Mouse (Mus musculus): Measurements from ENCODE around the gene Gimap4. TPM values are rescaled to one million over a fixed set of nuclear protein-coding genes. Genes with fewer than 3 reads are reported as not detected.
A peak's percentile ranks its signal among the peaks of the same experiment; 100 is the strongest.

Gimap4 gene
- polyA plus RNA-seq, 1 experiment = 44.3 TPM

DNA sequence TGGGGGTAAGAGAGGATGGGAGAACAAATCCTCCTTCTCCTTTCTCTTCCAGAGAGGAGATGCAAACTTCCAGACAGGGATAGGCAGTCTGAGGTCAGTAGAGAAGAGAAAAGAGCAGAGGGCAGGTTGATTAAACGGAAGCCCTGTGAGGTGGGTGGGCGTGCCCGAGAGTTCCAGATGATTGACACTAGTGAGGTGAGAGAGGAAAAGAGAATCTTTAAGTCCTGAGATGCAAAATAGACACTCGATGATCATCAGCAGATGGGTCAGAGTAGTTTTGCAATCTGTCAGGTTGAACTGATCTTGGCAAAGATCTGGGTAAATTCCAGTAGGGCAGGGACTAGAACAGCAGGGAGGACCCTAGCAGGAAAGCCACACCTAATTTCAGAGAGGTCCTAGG is 19.6 kb upstream of the Gimap4 start:
- DNase-seq = no peak
- 65% methylated on average over 4 of the region's 4 CpGs for WGBS
- Histone ChIP-seq H3K27me3 (replicated peaks; ENCODE audit: control insufficient read depth, insufficient read depth, low read length) (no peaks in the 10 kb centered on the region), H3K36me3 (ENCODE audit: control insufficient read depth, insufficient read depth, low read length) (no peaks in the 10 kb centered on the region), H3K4me3 (ENCODE audit: insufficient read depth, low read depth, low read length) (no peak overlapping the region), H3K27ac (ENCODE audit: insufficient read depth, low read depth, low read length) (no peak overlapping the region), H3K4me1 (ENCODE audit: control insufficient read depth, insufficient read depth, low read length) (peaks cover 17% of the 10 kb centered on the region)
- TF ChIP-seq CTCF (conservative IDR thresholded peaks at IDR 0.05; ENCODE audit: insufficient read depth, insufficient read length, low read depth, low read length) (no peak), POLR2A (IDR thresholded peaks at IDR 0.05; ENCODE audit: low read depth, low read length) (no peak)

DNA sequence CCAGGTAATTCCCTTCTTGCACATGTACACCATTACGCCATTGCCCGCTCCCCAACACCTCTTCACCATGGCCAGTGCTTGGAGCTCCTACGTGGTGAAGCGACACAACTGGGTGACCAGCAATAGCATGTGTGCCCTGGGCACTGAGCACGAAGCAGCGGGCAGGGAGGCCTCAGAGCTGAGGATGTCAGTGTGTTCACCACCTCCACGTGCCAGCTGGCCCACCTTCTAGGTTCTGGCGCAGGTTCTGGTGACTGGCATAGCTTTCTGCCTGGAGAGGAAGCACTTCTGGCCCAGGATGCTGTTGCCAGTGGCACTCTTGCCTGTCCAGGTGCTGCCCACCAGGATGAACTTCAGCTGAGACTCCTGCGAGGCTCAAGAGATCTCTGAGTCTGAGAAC is 18.9 kb upstream of the Gimap4 start:
- H3K36me3 ChIP-seq (ENCODE audit: control insufficient read depth, insufficient read depth, low read length) = no peaks in the 10 kb centered on the region
- no peaks in the 10 kb centered on the region for H3K27me3 ChIP-seq (replicated peaks; ENCODE audit: control insufficient read depth, insufficient read depth, low read length)
- 97% methylated on average over 9 of the region's 9 CpGs for WGBS
- peak overlapping the region; percentile 83; the same call in 1 of the 2 replicates for H3K27ac ChIP-seq (ENCODE audit: insufficient read depth, low read depth, low read length)
- peaks cover 17% of the 10 kb centered on the region for H3K4me1 ChIP-seq (ENCODE audit: control insufficient read depth, insufficient read depth, low read length)
- no peak overlapping the region for H3K4me3 ChIP-seq (ENCODE audit: insufficient read depth, low read depth, low read length)
- no peak for DNase-seq
- TF ChIP-seq CTCF (conservative IDR thresholded peaks at IDR 0.05; ENCODE audit: insufficient read depth, insufficient read length, low read depth, low read length) = no peak
- no peak for TF ChIP-seq POLR2A (IDR thresholded peaks at IDR 0.05; ENCODE audit: low read depth, low read length)

DNA sequence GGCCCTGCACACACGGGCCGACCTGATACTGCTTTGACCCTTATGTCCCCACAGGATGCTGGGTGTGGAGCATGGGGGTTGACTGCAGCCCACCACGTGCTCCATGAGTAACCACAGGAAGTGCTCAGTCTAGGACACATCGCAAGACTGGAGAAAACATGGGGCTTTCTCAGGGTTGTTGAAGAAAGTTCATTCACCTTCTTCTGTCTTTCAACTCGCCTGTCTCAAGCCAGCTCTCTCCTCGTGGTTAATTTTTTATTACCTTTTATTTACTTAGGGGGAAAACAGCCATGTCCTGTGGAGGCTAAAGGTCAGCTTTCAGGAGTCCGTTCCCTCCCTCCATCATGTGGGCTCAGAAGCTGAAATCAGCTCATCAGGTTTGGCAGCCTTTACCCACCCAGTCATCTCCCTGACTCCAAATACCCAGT is 18.2 kb upstream of the Gimap4 start:
- Histone ChIP-seq H3K4me1 (ENCODE audit: control insufficient read depth, insufficient read depth, low read length) (peaks cover 17% of the 10 kb centered on the region), H3K27me3 (replicated peaks; ENCODE audit: control insufficient read depth, insufficient read depth, low read length) (no peaks in the 10 kb centered on the region), H3K4me3 (ENCODE audit: insufficient read depth, low read depth, low read length) (no peak overlapping the region), H3K27ac (ENCODE audit: insufficient read depth, low read depth, low read length) (peak overlapping the region; percentile 83), H3K36me3 (ENCODE audit: control insufficient read depth, insufficient read depth, low read length) (no peaks in the 10 kb centered on the region)
- TF ChIP-seq CTCF (conservative IDR thresholded peaks at IDR 0.05; ENCODE audit: insufficient read depth, insufficient read length, low read depth, low read length) (no peak), POLR2A (IDR thresholded peaks at IDR 0.05; ENCODE audit: low read depth, low read length) (no peak)
- peak; percentile 85 for DNase-seq
- 19% methylated on average over 7 of the region's 7 CpGs for WGBS

DNA sequence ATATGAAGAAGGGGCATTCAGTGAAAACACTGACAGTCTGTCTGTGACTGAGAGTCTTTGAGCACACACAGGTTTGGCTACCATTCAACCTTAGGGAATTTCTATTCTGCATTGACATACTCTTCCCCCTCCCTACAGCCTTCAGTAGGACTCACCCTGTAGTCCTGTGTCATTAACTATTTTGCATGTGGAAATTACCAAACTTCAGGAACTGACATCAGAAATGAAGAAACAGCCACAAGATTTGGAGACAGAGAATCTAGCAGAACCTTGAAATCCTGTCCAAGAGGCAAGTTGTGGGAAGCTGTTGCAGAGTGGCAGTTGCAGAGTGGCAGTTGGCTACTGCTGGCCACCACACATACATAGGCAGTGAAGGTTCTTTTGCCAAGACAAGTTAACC is 16.3 kb upstream of the Gimap4 start:
- no peak for TF ChIP-seq CTCF (conservative IDR thresholded peaks at IDR 0.05; ENCODE audit: insufficient read depth, insufficient read length, low read depth, low read length)
- no peak for TF ChIP-seq POLR2A (IDR thresholded peaks at IDR 0.05; ENCODE audit: low read depth, low read length)
- Histone ChIP-seq H3K36me3 (ENCODE audit: control insufficient read depth, insufficient read depth, low read length) (no peaks in the 10 kb centered on the region), H3K27ac (ENCODE audit: insufficient read depth, low read depth, low read length) (no peak overlapping the region), H3K27me3 (replicated peaks; ENCODE audit: control insufficient read depth, insufficient read depth, low read length) (no peaks in the 10 kb centered on the region), H3K4me3 (ENCODE audit: insufficient read depth, low read depth, low read length) (no peak overlapping the region), H3K4me1 (ENCODE audit: control insufficient read depth, insufficient read depth, low read length) (peaks cover 17% of the 10 kb centered on the region)
- DNase-seq = no peak

DNA sequence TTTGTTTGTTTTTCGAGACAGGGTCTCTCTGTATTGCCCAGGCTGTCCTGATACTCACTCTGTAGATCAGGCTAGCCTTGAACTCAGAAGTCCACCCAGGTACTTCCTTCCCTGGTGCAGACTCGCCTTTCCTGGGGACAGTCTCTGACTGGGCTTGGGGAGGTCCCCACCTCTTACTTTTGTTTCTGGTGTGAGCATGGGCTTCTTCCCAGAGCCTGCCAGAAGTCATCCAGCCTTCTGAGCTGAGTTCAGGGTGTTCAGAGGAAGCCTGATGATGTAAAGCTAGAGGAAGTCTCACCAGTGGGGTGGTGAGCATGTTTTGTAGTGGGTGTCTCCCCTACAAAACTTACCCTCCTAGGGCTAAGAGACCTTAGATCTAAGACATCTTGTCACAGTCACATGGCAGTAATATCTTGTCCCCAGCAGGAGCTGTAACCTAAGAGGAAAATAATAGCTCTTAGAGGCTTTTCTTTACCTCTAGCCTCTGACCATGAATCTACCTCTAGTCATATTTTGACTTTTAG is 14.8 kb upstream of the Gimap4 start:
- H3K36me3 ChIP-seq (ENCODE audit: control insufficient read depth, insufficient read depth, low read length) = no peaks in the 10 kb centered on the region
- no peak for TF ChIP-seq POLR2A (IDR thresholded peaks at IDR 0.05; ENCODE audit: low read depth, low read length)
- no peak for TF ChIP-seq CTCF (conservative IDR thresholded peaks at IDR 0.05; ENCODE audit: insufficient read depth, insufficient read length, low read depth, low read length)
- H3K4me1 ChIP-seq (ENCODE audit: control insufficient read depth, insufficient read depth, low read length) = peaks cover 17% of the 10 kb centered on the region
- no peaks in the 10 kb centered on the region for H3K27me3 ChIP-seq (replicated peaks; ENCODE audit: control insufficient read depth, insufficient read depth, low read length)
- no peak overlapping the region for H3K27ac ChIP-seq (ENCODE audit: insufficient read depth, low read depth, low read length)
- 81% methylated on average over 2 of the region's 2 CpGs for WGBS
- H3K4me3 ChIP-seq (ENCODE audit: insufficient read depth, low read depth, low read length) = no peak overlapping the region
- DNase-seq = no peak

DNA sequence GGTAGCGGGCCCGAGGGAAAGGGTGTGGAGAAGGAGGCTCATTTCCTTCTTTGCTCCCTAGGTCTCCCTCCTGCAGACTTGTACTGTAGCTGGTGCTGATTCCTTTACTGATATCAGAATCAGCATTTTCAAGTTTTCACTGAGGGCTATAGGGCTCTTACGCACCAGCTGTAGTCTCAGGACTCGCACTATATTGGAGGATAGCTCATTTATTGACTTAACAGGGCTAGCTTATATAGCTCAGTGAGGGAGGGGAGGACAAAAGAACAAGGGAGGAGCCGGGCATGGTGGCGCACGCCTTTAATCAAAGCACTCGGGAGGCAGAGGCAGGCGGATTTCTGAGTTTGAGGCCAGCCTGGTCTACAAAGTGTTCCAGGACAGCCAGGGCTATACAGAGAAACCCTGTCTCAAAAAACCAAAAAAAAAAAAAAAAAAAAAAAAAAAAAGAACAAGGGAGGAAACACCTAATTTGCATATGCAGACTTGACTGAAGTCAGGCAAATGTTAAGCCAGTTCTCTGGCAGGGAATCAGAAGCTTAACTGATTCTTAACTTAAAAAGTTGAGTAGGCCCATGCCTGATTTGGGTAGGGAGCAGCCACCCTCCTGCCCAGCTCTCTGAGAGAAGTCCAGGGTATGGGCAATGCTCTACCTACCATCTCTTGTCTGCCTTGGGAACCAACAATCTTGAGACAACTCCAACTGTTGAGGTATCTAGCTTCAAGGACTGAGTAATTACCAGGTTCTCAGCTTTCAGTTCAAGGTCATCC is 9.9 kb upstream of the Gimap4 start:
- no peak overlapping the region for H3K4me3 ChIP-seq (ENCODE audit: insufficient read depth, low read depth, low read length)
- H3K4me1 ChIP-seq (ENCODE audit: control insufficient read depth, insufficient read depth, low read length) = peaks cover 9% of the 10 kb centered on the region; the same call in 1 of the 2 replicates
- peak overlapping the region; percentile 68; the same call in 1 of the 2 replicates for H3K27ac ChIP-seq (ENCODE audit: insufficient read depth, low read depth, low read length)
- H3K36me3 ChIP-seq (ENCODE audit: control insufficient read depth, insufficient read depth, low read length) = no peaks in the 10 kb centered on the region
- DNase-seq = peak; percentile 73
- 96% methylated on average over 9 of the region's 9 CpGs for WGBS
- TF ChIP-seq POLR2A (IDR thresholded peaks at IDR 0.05; ENCODE audit: low read depth, low read length) (no peak), CTCF (conservative IDR thresholded peaks at IDR 0.05; ENCODE audit: insufficient read depth, insufficient read length, low read depth, low read length) (no peak)
- no peaks in the 10 kb centered on the region for H3K27me3 ChIP-seq (replicated peaks; ENCODE audit: control insufficient read depth, insufficient read depth, low read length)

DNA sequence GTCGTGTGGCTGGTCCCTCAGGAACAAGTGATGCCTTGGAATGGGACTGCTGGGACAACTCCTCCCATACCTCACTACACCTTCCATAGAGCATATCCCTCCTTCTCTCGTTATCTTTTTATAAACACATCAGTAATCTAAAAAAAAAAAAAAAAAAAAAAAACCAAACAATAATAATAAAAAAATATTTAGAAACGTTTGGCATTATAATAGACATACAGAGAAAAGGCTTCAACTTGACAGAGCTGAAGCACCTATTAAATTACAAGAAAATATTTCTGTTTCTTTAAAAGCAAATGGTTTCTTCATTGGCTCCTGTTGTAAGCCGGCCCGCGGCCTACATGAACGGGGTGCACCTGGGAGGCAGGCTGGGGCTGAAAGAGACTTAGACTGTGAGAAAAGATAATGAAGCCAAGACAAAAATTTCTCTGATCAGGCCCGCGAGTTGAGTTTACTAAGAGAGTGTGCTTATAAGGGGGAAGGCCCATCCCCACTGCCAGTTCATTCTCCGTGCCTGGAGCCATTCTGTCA is 8.9 kb upstream of the Gimap4 start:
- Histone ChIP-seq H3K27me3 (replicated peaks; ENCODE audit: control insufficient read depth, insufficient read depth, low read length) (no peaks in the 10 kb centered on the region), H3K4me3 (ENCODE audit: insufficient read depth, low read depth, low read length) (peak overlapping the region; percentile 76), H3K27ac (ENCODE audit: insufficient read depth, low read depth, low read length) (peak overlapping the region; percentile 55), H3K4me1 (ENCODE audit: control insufficient read depth, insufficient read depth, low read length) (peaks cover 9% of the 10 kb centered on the region; the same call in 1 of the 2 replicates), H3K36me3 (ENCODE audit: control insufficient read depth, insufficient read depth, low read length) (no peaks in the 10 kb centered on the region)
- no peak for DNase-seq
- 37% methylated on average over 10 of the region's 10 CpGs for WGBS
- TF ChIP-seq POLR2A (IDR thresholded peaks at IDR 0.05; ENCODE audit: low read depth, low read length) = no peak
- TF ChIP-seq CTCF (conservative IDR thresholded peaks at IDR 0.05; ENCODE audit: insufficient read depth, insufficient read length, low read depth, low read length) = no peak

All from kidney, adult 2 months (tissue).